ENCODE assay signal across 21 mouse cellular contexts in genomic region chr10:40716713-40717112, GRCm38 (mm10). TPM values are rescaled to one million over a fixed set of nuclear protein-coding genes. Genes with fewer than 3 reads are reported as not detected.
DNase-seq lines count a peak whose midpoint lies in the region; ATAC-seq lines count a peak whose summit lies in the region.
"Had no signal": no experiment of that assay in that cellular context is flagged by ENCODE, and none has a peak within 500 bp of the region (broad histone marks: within the 10 kb centered on the region; RNA-seq: fewer than 3 reads in every experiment).

No protein-coding gene starts in this region.

- no peak overlapping the region for H3K27ac ChIP-seq in heart, embryonic 10.5 days
- H3K27ac ChIP-seq in stomach, embryonic 16.5 days (ENCODE audit: low read length), result peak overlapping the region; percentile 18; the same call in 1 of the 2 replicates
- H3K27ac ChIP-seq: embryonic facial prominence, embryonic 15.5 days had no signal

- no peak overlapping the region for H3K9ac ChIP-seq in stomach, embryonic 16.5 days (ENCODE audit: low read length)
- H3K9ac ChIP-seq: embryonic facial prominence, embryonic 15.5 days had no signal

- H3K4me3 ChIP-seq in heart, embryonic 10.5 days, result no peak overlapping the region
- no peak overlapping the region for H3K4me3 ChIP-seq in stomach, embryonic 16.5 days (replicated peaks; ENCODE audit: low read length)
- H3K4me3 ChIP-seq: embryonic facial prominence, embryonic 15.5 days had no signal

- ATAC-seq in stomach, embryonic 16.5 days (ENCODE audit: insufficient read depth, low FRiP score), result no peak
- ATAC-seq: inflammation-experienced regulatory T-cells, adult 6 months; lung, postnatal 0 days had no signal

- H3K4me1 ChIP-seq in heart, embryonic 10.5 days, result peaks cover 27% of the 10 kb centered on the region
- H3K4me1 ChIP-seq in stomach, embryonic 16.5 days (ENCODE audit: control insufficient read depth, insufficient read depth, low read length), result peaks cover 12% of the 10 kb centered on the region

- intact Hi-C loops in heart, postnatal 14 days (cut with DNase I), result no loop called here

- no peaks in the 10 kb centered on the region for H3K36me3 ChIP-seq in heart, embryonic 10.5 days
- H3K36me3 ChIP-seq in stomach, embryonic 16.5 days (ENCODE audit: control insufficient read depth, insufficient read depth, low read length), result no peaks in the 10 kb centered on the region
- H3K36me3 ChIP-seq: embryonic facial prominence, embryonic 15.5 days had no signal

- no peaks in the 10 kb centered on the region for H3K27me3 ChIP-seq in heart, embryonic 10.5 days (ENCODE audit: insufficient read depth, poor library complexity, severe bottlenecking)
- H3K27me3 ChIP-seq in stomach, embryonic 16.5 days (ENCODE audit: control insufficient read depth, insufficient read depth, low read length), result no peaks in the 10 kb centered on the region
- H3K27me3 ChIP-seq: embryonic facial prominence, embryonic 15.5 days had no signal

- 88% methylated on average over 3 of the region's 3 CpGs for whole genome bisulfite sequencing in heart, embryonic 10.5 days
- WGBS in stomach, embryonic 16.5 days, result 46% methylated on average over 3 of the region's 3 CpGs

- no peak overlapping the region for H3K4me2 ChIP-seq in stomach, embryonic 16.5 days (ENCODE audit: low read depth, low read length)
- H3K4me2 ChIP-seq: embryonic facial prominence, embryonic 15.5 days; midbrain, embryonic 11.5 days had no signal

- no peaks in the 10 kb centered on the region for H3K9me3 ChIP-seq in heart, embryonic 10.5 days
- H3K9me3 ChIP-seq in stomach, embryonic 16.5 days (replicated peaks; ENCODE audit: control insufficient read depth, low read length), result no peaks in the 10 kb centered on the region
- H3K9me3 ChIP-seq: embryonic facial prominence, embryonic 15.5 days had no signal

- DNase-seq in heart, embryonic 10.5 days (ENCODE audit: low spot score), result peak; percentile 33
- DNase-seq in heart, postnatal 14 days, result no peak
- peak; percentile 43 for DNase-seq in right cerebral cortex, adult 18-20 months
- DNase-seq in right cerebral cortex, postnatal 4 days, result no peak
- DNase-seq in layer of hippocampus, adult 9-11 months, result peak; percentile 80
- DNase-seq in ovary, adult 18-20 months (ENCODE audit: low spot score), result no peak
- no peak for DNase-seq in retina, embryonic 14.5 days (ENCODE audit: low spot score)
- DNase-seq: cerebellum, adult 2 months; embryo, embryonic 11 days; gastrocnemius, postnatal 10 days; heart, adult 18-20 months; kidney, postnatal 36 days; liver; right cerebral cortex, postnatal 25 days; thymus, postnatal 25 days had no signal

RNA-seq across cellular contexts. Expression of gene Mettl24, which starts 33.6 kb away (rescaled TPM):
- 2.4 and 2.6 TPM in 2 replicates for polyA plus RNA-seq in heart, embryonic 10.5 days (2016; fragmentation: Nextera tagmentation; extraction: Ambion mirVana)
- 1 to 10 TPM; 1.4 to 1.5 TPM for total RNA-seq in heart, postnatal 14 days (2021)
- polyA plus RNA-seq in stomach, embryonic 16.5 days (2015; fragmentation: Nextera tagmentation; extraction: Ambion mirVana), result 2.1 and 2.3 TPM in 2 replicates
- total RNA-seq: monocyte, adult 5-6 weeks had no signal
- polyA plus RNA-seq: inflammation-experienced regulatory T-cells, adult 6 months had no signal

Comparison
In these comparisons a context has a peak if more than half of its experiments do, and no peak if none do; other contexts are left out.
1. DNase-seq: peak in heart, embryonic 10.5 days (single experiment), right cerebral cortex, adult 18-20 months (single experiment) and layer of hippocampus, adult 9-11 months (single experiment); none in heart, postnatal 14 days (0 of 2), right cerebral cortex, postnatal 4 days (single experiment), ovary, adult 18-20 months (single experiment) and retina, embryonic 14.5 days (single experiment).